Mouse (Mus musculus) layer of hippocampus, adult 2 months (tissue): ENCODE measurements around the gene Osbpl10. TPM values are rescaled to one million over a fixed set of nuclear protein-coding genes. Genes with fewer than 3 reads are reported as not detected.

Experiments
- DNase-seq, 2 experiments: peaks; one replicate each; pipeline ENCODE4 v3.0.0; 2022; ENCODE audit warnings: low spot score in 2 of 2
- H3K27ac ChIP-seq: fragments of 200-600 bp; 2 replicates; pipeline ENCODE4 v1.8.1; 2022
- H3K4me3 ChIP-seq: fragments of 200-600 bp; 2 replicates; pipeline ENCODE4 v1.8.1; 2022; ENCODE audit warnings: mild to moderate bottlenecking
- CTCF ChIP-seq: fragments of 200-600 bp; conservative IDR thresholded peaks from 2 replicates; pipeline ENCODE4 v1.8.1; 2022; ENCODE audit warnings: antibody characterized with exemption, mild to moderate bottlenecking, moderate library complexity
- total RNA-seq, 2 experiments: library from RNA; stranded (reverse); gene quantifications; 2 replicates each; pipeline ENCODE4 v1.2.3; 2021

The Osbpl10 gene
- total RNA-seq, 2 experiments from 2014 or later: 19.0 to 19.5 TPM

- TF ChIP-seq CTCF: peak; percentile 61
- no peak for DNase-seq
- Histone ChIP-seq H3K4me3 (no peak overlapping the region), H3K27ac (no peak overlapping the region)
Measured at GRCm38 (mm10) chr9:115043881-115044770, 65.8 kb downstream of the Osbpl10 start.

- TF ChIP-seq CTCF: no peak
- H3K27ac ChIP-seq: no peak overlapping the region
- H3K4me3 ChIP-seq: no peak overlapping the region
- no peak for DNase-seq
Measured at GRCm38 (mm10) chr9:115045087-115045800, 66.9 kb downstream of the Osbpl10 start.

GRCm38 (mm10) chr9:115046701-115047100, 68.3 kb downstream of the Osbpl10 start:
- TF ChIP-seq CTCF: no peak
- no peak overlapping the region for H3K27ac ChIP-seq
- no peak overlapping the region for H3K4me3 ChIP-seq
- DNase-seq: no peak

- TF ChIP-seq CTCF: no peak
- Histone ChIP-seq H3K4me3 (no peak overlapping the region), H3K27ac (no peak overlapping the region)
- DNase-seq: no peak
Measured at GRCm38 (mm10) chr9:115048340-115048739, 70.0 kb downstream of the Osbpl10 start.

- no peak for TF ChIP-seq CTCF
- Histone ChIP-seq H3K4me3 (no peak overlapping the region), H3K27ac (no peak overlapping the region)
- no peak for DNase-seq
Measured at GRCm38 (mm10) chr9:115048861-115049260, 70.5 kb downstream of the Osbpl10 start.

DNA sequence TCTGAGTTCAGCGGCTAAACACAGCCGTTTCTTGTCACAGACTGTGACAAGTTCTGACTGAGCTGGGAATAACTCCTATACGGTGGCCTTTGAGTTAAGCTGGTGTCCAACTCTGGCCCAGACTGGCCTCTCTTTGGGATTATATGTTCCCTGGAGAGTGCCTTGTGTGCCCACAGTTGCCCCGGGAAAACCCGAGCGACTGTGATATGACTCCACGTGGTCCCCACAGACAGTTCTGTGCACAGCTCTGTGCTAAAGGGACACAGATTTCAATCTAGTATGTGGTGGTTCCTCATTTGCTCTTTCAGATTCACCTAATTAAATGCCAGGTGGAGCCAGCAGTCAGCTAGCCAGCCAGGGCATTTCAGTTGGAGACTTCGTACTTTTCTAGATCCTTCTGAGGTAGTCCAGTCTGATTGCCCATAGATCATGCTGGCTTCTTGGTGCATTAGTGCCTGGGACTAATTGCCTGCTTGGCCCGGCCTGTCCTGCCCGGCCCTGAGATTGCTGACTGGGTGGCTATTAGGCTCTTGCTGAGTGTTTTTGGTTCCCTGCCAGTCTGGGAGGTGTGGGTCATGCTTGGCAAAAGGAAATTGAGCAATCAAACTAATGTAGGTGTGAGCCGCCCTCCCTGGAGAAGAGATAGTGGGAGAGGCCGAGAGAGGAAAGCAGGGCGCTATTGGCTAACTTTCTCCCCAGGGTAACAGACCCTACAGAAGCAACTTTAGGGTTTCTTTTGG, 71.8 kb downstream of the Osbpl10 start:
- TF ChIP-seq CTCF: no peak
- no peak for DNase-seq
- no peak overlapping the region for H3K27ac ChIP-seq
- no peak overlapping the region for H3K4me3 ChIP-seq

GRCm38 (mm10) chr9:115051976-115052375, 73.6 kb downstream of the Osbpl10 start:
- TF ChIP-seq CTCF: no peak
- DNase-seq: no peak
- no peak overlapping the region for H3K27ac ChIP-seq

DNA sequence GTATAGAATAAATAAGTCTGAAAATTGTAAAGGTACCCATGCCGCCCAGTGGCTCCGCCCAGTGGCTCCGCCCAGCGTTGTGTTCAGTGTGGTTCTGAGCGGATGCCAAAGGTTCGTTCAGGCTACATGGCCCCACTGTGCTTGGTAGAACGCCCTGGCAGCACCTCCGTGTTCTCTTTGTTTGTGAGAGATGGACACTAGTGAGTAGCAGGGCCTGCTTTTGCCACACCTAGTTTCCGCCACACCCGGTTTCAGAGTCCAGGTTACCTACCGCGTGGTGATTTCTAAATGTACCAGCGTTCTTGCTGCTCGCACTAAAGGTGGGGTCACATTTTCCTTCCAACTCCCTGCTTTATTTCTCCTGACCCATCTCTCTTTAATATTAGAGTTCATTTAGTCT, 75.4 kb downstream of the Osbpl10 start:
- TF ChIP-seq CTCF: no peak
- Histone ChIP-seq H3K4me3 (no peak overlapping the region), H3K27ac (no peak overlapping the region)
- DNase-seq: no peak

More at GRCm38 (mm10) chr9:115051976-115052375, 73.6 kb downstream of the Osbpl10 start:
- no peak overlapping the region for H3K4me3 ChIP-seq

- Histone ChIP-seq H3K27ac (no peak overlapping the region), H3K4me3 (no peak overlapping the region)
- DNase-seq: no peak
- TF ChIP-seq CTCF: no peak
Measured at GRCm38 (mm10) chr9:115055041-115055830, 76.9 kb downstream of the Osbpl10 start.

- Histone ChIP-seq H3K4me3 (no peak overlapping the region), H3K27ac (no peak overlapping the region)
- DNase-seq: no peak
- TF ChIP-seq CTCF: no peak
Measured at GRCm38 (mm10) chr9:115058806-115059205, 80.4 kb downstream of the Osbpl10 start.

GRCm38 (mm10) chr9:115064834-115065233, 86.5 kb downstream of the Osbpl10 start:
- H3K4me3 ChIP-seq: no peak overlapping the region
- no peak overlapping the region for H3K27ac ChIP-seq
- DNase-seq: no peak
- peak; percentile 54 for TF ChIP-seq CTCF

DNA sequence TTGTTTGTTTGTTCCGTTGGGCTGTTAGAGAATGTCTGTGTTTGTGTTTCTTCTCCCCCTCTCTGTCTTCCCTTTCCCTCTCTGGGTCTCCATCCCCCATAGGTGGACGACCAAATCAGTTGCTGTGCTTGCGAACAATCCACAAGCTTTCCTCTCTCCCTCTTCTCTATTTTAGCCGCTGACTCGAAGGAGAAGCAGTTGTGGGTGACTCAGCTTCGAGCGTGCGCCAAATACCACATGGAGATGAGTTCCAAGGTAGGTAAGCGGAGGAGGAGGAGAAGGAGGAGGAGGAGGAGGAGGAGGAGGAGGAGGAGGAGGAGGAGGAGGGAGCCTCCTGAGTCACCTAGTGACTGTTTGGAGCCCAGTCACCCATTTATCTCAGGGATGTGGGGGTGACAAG, 88.7 kb downstream of the Osbpl10 start:
- Histone ChIP-seq H3K4me3 (no peak overlapping the region), H3K27ac (no peak overlapping the region)
- peak in 1 of 2 experiments; percentile 19 for DNase-seq
- TF ChIP-seq CTCF: no peak
